Mouse (Mus musculus): ENCODE results near the gene Msl2. TPM values are rescaled to one million over a fixed set of nuclear protein-coding genes. Genes with fewer than 3 reads are reported as not detected.

The Msl2 gene
- polyA plus RNA-seq, 1 experiment from 2014 or later, result 3.9 TPM

Other genes starting within 250 kb of the Msl2 start
- 22.1 and 22.5 TPM in 2 replicates for gene Pccb, start 39.2 kb upstream of the Msl2 start, polyA plus RNA-seq (2015; fragmentation: Nextera tagmentation; extraction: Ambion mirVana)
- 11.3 and 12.4 TPM in 2 replicates for gene Ppp2r3a, start 177.7 kb downstream of the Msl2 start, polyA plus RNA-seq (2015; fragmentation: Nextera tagmentation; extraction: Ambion mirVana)